Mouse (Mus musculus) layer of hippocampus, postnatal 10 days (tissue): Measurements from ENCODE around the gene Gm13083. TPM values are rescaled to one million over a fixed set of nuclear protein-coding genes. Genes with fewer than 3 reads are reported as not detected.
"Not testable (repeated sequence)": the region's sequence is repeated elsewhere in the genome, so short reads cannot be mapped to it uniquely, and the experiment has no call there.

Source experiments
- DNase-seq, 2 experiments: peaks; one replicate each; pipeline ENCODE4 v3.0.0; 2021; ENCODE audit warnings: low spot score in 2 of 2
- long read RNA-seq: library from polyadenylated mRNA; stranded (forward); transcript quantifications from one replicate; pipeline ENCODE4 v2.0.0, GENCODE M21; 2023
- total RNA-seq, 2 experiments: library from RNA; stranded (reverse); gene quantifications; 2 replicates each; pipeline ENCODE4 v1.2.3; 2021

The Gm13083 gene
- not detected for total RNA-seq
- long read RNA-seq: 0 reads

DNA sequence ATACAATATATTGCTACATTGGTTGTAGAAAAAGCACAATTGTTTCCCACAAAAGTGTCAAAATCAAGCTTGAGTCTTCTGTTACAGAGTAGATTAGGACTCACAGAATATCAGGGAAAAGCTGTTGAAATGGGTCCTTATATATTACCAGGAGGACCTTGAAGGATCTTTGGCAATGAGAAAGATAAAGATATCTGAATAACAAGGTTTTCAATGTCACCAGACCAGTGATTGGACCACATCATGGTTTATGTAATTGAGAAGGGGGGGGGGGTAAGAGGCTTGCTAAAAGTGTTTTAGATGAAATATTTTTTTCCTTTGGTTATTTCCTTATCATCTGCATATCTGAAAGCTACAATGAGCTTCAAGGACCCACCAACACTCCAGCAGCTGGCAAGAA lies at the start of gene Gm13083:
Gm13083 (plus strand) TSS at position 301 of the 400 bp plus-strand sequence.
- DNase-seq: not testable (repeated sequence)

DNA sequence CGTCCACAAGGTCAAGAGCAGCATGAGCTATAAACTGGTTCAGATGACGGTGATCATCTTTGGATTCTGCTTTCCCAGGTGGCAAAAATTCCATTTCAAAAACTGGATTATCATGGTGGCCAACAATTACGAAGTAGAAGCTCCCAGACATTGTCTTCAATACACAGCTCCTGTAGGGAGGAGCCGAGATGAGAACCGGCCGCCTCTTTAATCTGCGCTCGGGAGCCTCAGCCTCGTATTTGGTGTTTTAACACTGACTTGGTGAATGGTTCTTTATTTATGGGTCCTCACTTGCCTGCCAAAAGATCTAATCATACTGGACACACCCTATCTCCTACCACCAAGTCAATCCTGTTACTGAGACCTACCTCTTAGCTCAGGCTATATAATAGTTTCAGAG lies 2.9 kb upstream of the Gm13083 start:
- DNase-seq: not testable (repeated sequence)

DNA sequence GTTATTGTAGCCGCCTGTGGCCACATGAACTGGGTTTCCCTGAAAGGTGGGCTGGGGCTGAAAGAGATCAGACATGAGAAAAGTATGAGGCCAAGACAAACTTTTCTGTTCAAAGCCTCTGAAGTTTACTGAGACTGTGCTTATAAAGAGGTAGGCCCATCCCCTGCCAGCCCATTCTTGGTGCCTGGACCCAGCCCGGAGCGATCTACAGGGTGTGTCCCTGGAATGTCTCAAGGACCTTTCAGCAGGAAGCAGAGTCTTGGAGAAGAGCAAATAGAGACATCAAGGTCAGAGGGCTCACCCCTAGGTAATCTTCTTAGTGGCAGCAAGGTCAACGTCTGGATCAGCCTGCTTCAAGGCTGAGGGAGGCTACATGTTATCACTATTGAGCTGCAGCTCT lies 3.3 kb downstream of the Gm13083 start:
- not testable (repeated sequence) for DNase-seq

DNA sequence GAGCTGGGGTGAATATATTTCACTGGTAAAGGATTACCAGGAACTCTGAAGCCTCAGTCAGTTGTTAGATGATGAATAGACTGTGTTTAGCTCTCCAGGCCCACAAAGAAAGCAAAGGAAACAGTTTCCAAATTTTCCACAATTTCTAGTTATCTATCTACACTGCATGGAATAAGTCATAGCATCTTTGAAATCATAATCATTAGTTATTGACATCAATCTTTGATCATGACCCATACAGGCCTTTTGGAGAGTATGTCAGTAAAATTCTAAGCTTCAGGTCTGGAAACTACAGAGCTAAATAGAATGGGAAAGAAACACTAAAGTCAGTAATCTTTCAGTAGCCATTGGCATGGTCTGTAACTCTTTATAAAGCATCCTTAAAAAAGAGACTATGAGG lies 42.3 kb downstream of the Gm13083 start, which contains the start of gene Gm13088:
Gm13088 (minus strand) TSS at position 101 of the 400 bp plus-strand sequence.
- DNase-seq: not testable (repeated sequence)

Other genes starting within 250 kb of the Gm13083 start
- gene Pramel1, start 220.6 kb upstream of the Gm13083 start, total RNA-seq: under 1 TPM in 1 of 2 experiments, not detected in 1; 0.11 TPM
- 10 to 100 TPM in 1 of 2 experiments, 1 to 10 TPM in 1; 9.5 to 10.3 TPM for gene Pramef8, start 202.6 kb upstream of the Gm13083 start, total RNA-seq
- gene Oog4, start 164.7 kb upstream of the Gm13083 start, total RNA-seq: not detected
- not detected for gene Gm13043, start 103.7 kb upstream of the Gm13083 start, total RNA-seq
- not detected for gene Gm13040, start 79.0 kb upstream of the Gm13083 start, total RNA-seq
- not detected for gene BC080695, start 63.3 kb upstream of the Gm13083 start, total RNA-seq
- gene Gm13057, start 63.3 kb upstream of the Gm13083 start, total RNA-seq: not detected
- gene Gm13088, start 42.2 kb downstream of the Gm13083 start, total RNA-seq: not detected
- not detected for gene Gm13089, start 87.7 kb downstream of the Gm13083 start, total RNA-seq
- not detected for gene Gm13078, start 104.5 kb downstream of the Gm13083 start, total RNA-seq
- gene Gm13023, start 174.3 kb downstream of the Gm13083 start, total RNA-seq: not detected
- not detected for gene Gm13084, start 201.1 kb downstream of the Gm13083 start, total RNA-seq
- gene Gm13103, start 231.5 kb downstream of the Gm13083 start, total RNA-seq: not detected